Mouse (Mus musculus) embryonic facial prominence, embryonic 11.5 days (tissue): ENCODE measurements around the gene Zfp583. TPM values are rescaled to one million over a fixed set of nuclear protein-coding genes. Genes with fewer than 3 reads are reported as not detected.

Experiments
- ATAC-seq: fragments of 200-750 bp; cut with Nextera tagmentation; replicated peaks from 2 replicates; pipeline ENCODE4 v1.8.0; 2017; ENCODE audit warnings: low read depth; ENCODE audit not compliant: insufficient number of reproducible peaks, low FRiP score, low TSS enrichment
- DNase-seq: peaks from one replicate; pipeline ENCODE4 v3.0.0-alpha.2; 2015; ENCODE audit warnings: low spot score
- H3K27ac ChIP-seq: fragments of 300-500 bp; sonication (generic); replicated peaks from 2 replicates; pipeline ENCODE4 v1.5.1; 2014; ENCODE audit warnings: mild to moderate bottlenecking, low read depth, low read length, control low read depth
- H3K27me3 ChIP-seq: fragments of 300-500 bp; sonication (generic); 2 replicates; pipeline ENCODE4 v1.6.1; 2014; ENCODE audit warnings: mild to moderate bottlenecking, low read length, moderate library complexity, mixed read lengths; ENCODE audit not compliant: control insufficient read depth, insufficient read depth
- H3K36me3 ChIP-seq: fragments of 300-500 bp; sonication (generic); replicated peaks from 2 replicates; pipeline ENCODE4 v1.6.1; 2014; ENCODE audit warnings: low read depth, mild to moderate bottlenecking, low read length, moderate library complexity, mixed read lengths; ENCODE audit not compliant: control insufficient read depth, insufficient read depth
- H3K4me1 ChIP-seq: fragments of 300-500 bp; sonication (generic); 2 replicates; pipeline ENCODE4 v1.6.1; 2014; ENCODE audit warnings: low read length, mixed read lengths; ENCODE audit not compliant: control insufficient read depth, insufficient read depth
- H3K4me2 ChIP-seq: fragments of 300-500 bp; sonication (generic); 2 replicates; pipeline ENCODE4 v1.6.1; 2014; ENCODE audit warnings: low read depth, mild to moderate bottlenecking, control low read depth, low read length, moderate library complexity
- H3K4me3 ChIP-seq: fragments of 300-500 bp; sonication (generic); 2 replicates; pipeline ENCODE4 v1.5.1; 2014; ENCODE audit warnings: low read depth, low read length, control low read depth
- H3K9ac ChIP-seq: fragments of 300-500 bp; sonication (generic); replicated peaks from 2 replicates; pipeline ENCODE4 v1.6.1; 2014; ENCODE audit warnings: mild to moderate bottlenecking, control low read depth, low read length
- H3K9me3 ChIP-seq: fragments of 300-500 bp; sonication (generic); replicated peaks from 2 replicates; pipeline ENCODE4 v1.6.1; 2016; ENCODE audit warnings: mild to moderate bottlenecking, low read length, inconsistent platforms, mixed read lengths; ENCODE audit not compliant: control insufficient read depth
- WGBS: fragments of 180-500 bp; shearing (Covaris S2); extraction: QIAGEN DNeasy Blood & Tissue Kit; methylation state at CpG from one replicate; pipeline ENCODE4 v1.1.7; 2014; 5-methylcytosine and 5-hydroxymethylcytosine counted together
- polyA plus RNA-seq: library from polyadenylated mRNA; unstranded; fragments of >200 nt; fragmentation: Nextera tagmentation; extraction: Ambion mirVana; gene quantifications from 2 replicates; pipeline ENCODE4 v1.2.1, GENCODE M21; 2014

Gene Zfp583
- polyA plus RNA-seq, 1 experiment from 2014 or later: 8.8 TPM

DNA sequence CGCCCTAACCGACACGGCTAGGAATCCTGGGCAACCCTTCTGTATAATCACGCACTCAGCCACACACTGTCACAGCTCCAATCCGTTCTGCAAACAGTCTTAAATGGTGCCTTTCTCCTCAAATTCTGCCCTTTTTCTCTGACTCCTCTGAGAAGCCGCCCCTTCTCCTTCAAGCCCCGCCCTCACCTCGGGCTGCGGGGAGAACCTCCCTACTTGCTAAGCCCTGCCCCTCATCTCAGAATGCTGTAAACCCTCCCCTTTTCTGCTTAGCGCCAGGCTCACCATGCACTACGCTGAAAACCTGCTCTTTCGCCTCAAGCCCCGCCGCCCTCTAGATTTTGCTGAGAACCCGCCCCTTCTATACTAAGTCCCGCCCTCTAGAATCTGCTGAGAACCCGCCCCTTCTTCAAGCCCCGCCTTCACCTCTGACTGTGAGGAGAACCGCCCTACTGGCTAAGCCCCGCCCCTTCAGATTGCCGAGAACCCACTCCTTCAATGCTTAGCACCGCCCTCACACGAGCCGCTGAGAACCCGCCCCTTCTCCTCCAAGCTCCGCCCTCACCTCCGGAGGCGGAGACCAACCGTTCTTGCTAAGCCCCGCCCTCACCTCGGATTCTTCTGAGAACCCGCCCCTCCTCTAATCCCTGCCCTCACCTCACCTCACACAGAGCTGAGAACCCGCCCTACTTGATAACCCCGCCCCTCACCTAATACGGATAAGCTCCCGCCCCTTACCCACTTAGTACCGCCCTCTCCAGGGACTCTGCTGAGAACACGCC lies 31.4 kb upstream of the Zfp583 start:
- Histone ChIP-seq H3K9me3 (no peaks in the 10 kb centered on the region), H3K27me3 (no peaks in the 10 kb centered on the region), H3K4me3 (peak overlapping the region; percentile 45), H3K27ac (0 out of 2 replicates have a peak overlapping the region, but pooled peaks have one; percentile 47), H3K9ac (peak overlapping the region; percentile 35), H3K4me2 (peak overlapping the region; percentile 63), H3K36me3 (no peaks in the 10 kb centered on the region), H3K4me1 (no peaks in the 10 kb centered on the region)
- DNase-seq (peak; percentile 98), ATAC-seq (peak; percentile 95)
- WGBS: under 1% methylated on average over 36 of the region's 38 CpGs

DNA sequence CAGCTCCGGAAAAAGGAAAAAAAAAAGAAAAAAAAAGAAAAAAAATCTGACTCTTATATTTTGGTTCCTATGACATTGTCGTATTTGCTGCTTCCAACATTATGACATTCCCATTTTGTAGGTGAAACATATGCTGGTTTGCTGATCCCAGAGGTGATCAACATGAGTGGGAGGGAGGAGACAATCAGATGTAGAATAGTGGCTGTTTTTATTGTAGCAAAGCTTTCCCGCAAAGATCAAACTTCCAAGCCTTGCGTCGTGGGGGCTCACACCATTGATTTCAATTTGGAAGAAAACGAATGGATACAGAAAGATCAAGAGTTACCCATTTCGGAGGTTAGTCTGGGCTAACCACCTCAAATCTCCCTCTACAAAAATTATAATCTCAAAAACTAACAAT lies 30.7 kb upstream of the Zfp583 start:
- H3K4me2 ChIP-seq: peak overlapping the region; percentile 42
- DNase-seq (no peak), ATAC-seq (no peak)
- no peaks in the 10 kb centered on the region for H3K4me1 ChIP-seq
- peak overlapping the region; percentile 45 for H3K4me3 ChIP-seq
- 0 out of 2 replicates have a peak overlapping the region, but pooled peaks have one; percentile 3 for H3K27ac ChIP-seq
- H3K27me3 ChIP-seq: no peaks in the 10 kb centered on the region
- no peaks in the 10 kb centered on the region for H3K9me3 ChIP-seq
- H3K9ac ChIP-seq: peak overlapping the region; percentile 35
- WGBS: 29% methylated on average over 7 of the region's 7 CpGs
- H3K36me3 ChIP-seq: no peaks in the 10 kb centered on the region

DNA sequence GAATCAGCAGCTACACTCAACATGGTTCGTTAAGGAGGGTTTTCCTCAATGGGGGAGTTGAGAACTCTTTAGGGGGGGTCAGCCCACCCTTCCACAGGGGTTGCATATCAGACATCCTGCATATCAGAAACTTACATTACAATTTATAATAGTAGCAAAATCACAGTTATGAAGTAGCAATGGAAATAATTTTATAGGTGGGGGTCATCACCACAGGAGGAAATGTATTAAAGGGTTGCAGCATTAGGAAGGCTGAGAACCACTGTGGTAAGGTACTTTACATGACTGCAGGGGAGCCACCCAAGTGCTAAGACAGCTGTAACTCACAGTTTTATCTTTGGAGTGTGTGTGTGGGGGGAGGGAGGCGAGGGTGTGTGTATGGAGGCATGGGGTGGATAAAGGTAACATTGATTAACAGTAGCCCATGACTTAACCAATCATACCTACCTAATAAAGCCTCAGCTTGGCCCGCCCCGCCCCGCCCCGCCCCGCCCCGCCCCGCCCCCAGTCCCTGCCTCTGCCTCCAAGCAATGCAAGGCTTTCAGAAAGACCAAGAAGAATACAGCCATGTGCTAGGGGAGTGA lies 29.5 kb upstream of the Zfp583 start:
- WGBS: 9% methylated on average over 9 of the region's 9 CpGs
- no peaks in the 10 kb centered on the region for H3K27me3 ChIP-seq
- H3K4me1 ChIP-seq: no peaks in the 10 kb centered on the region
- no peak overlapping the region for H3K9ac ChIP-seq
- DNase-seq: no peak
- H3K36me3 ChIP-seq: no peaks in the 10 kb centered on the region
- H3K9me3 ChIP-seq: no peaks in the 10 kb centered on the region
- no peak overlapping the region for H3K27ac ChIP-seq
- no peak for ATAC-seq
- H3K4me3 ChIP-seq: no peak overlapping the region
- no peak overlapping the region for H3K4me2 ChIP-seq

DNA sequence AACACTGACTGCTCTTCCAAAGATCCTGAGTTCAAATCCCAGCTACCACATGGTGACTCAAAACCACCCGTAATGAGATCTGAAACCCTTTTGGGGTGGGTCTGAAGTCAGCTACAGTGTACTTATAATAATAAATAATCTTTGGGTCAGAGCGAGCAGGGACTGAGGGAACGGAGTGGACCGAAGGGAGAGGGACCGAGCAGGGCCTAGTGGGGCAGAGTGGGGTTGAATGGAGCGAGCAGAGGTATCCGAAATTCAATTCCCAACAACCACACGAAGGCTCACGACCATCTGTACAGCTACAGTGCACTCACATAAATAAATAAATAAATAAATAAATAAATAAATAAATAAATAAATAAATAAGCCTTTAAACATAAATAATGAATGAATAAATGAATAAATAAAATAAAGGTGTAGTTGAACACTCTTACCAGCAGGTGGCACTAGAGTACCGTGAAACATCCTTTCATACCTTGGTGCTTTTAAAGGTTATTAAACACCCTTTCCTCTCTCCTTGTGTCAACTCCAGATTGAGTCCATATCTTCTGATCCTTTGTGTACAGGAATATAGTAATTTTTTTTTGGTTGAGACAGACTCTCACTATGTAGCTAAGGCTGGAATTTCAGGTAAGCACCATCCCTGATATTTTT lies 28.0 kb upstream of the Zfp583 start:
- ATAC-seq (no peak), DNase-seq (peak; percentile 83)
- Histone ChIP-seq H3K4me3 (no peak overlapping the region), H3K27ac (no peak overlapping the region), H3K27me3 (no peaks in the 10 kb centered on the region), H3K9me3 (no peaks in the 10 kb centered on the region), H3K4me2 (no peak overlapping the region), H3K4me1 (no peaks in the 10 kb centered on the region), H3K9ac (no peak overlapping the region), H3K36me3 (no peaks in the 10 kb centered on the region)
- 51% methylated on average over 10 of the region's 10 CpGs for WGBS

DNA sequence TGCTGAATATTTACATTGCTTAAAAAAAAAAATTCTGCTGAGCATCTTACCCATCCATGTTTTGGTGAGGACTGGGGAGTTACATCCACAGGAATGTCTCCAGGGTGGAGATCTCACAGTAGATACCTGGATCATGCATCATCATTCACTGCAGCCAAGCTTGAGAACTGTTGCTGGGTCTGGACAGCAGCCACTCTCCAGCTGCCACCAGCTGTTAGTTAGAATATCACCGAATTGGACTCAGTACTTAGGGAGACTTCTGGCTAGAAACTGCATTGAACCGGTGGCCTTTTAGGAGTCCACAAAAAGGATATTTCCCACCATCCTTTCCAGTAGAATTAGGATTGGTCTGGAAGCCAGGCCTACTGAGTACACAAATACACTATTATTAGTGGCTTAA lies 27.0 kb upstream of the Zfp583 start:
- DNase-seq (no peak), ATAC-seq (no peak)
- no peak overlapping the region for H3K4me3 ChIP-seq
- no peaks in the 10 kb centered on the region for H3K4me1 ChIP-seq
- no peaks in the 10 kb centered on the region for H3K27me3 ChIP-seq
- no peaks in the 10 kb centered on the region for H3K36me3 ChIP-seq
- H3K4me2 ChIP-seq: no peak overlapping the region
- no peak overlapping the region for H3K9ac ChIP-seq
- 65% methylated on average over 2 of the region's 2 CpGs for WGBS
- no peaks in the 10 kb centered on the region for H3K9me3 ChIP-seq
- H3K27ac ChIP-seq: no peak overlapping the region

DNA sequence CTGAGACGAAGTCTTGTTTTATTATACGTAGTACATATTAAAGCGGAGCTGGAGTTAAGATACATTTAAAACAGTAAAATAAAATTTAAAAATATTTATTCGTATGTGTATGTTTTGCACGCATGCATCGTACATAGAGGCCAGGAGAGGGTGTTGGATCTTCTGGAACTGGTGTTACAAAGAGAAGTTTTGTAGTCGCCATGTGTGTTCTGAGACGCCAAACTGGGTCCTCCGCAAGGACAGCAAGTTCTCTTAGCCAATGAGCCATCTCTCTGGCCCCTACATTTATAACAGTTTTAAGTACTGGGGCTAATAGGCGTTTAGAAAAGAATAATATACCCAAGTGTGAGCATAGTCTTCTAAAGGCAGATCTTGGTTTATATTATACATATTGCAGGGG lies 13.0 kb upstream of the Zfp583 start:
- H3K9me3 ChIP-seq: no peaks in the 10 kb centered on the region
- H3K9ac ChIP-seq: peak overlapping the region; percentile 70
- no peaks in the 10 kb centered on the region for H3K36me3 ChIP-seq
- H3K4me2 ChIP-seq: no peak overlapping the region; the same call in 1 of the 2 replicates
- peak overlapping the region; percentile 64 for H3K4me3 ChIP-seq
- H3K27ac ChIP-seq: no peak overlapping the region
- 35% methylated on average over 10 of the region's 10 CpGs for WGBS
- no peak for DNase-seq
- no peaks in the 10 kb centered on the region for H3K27me3 ChIP-seq
- no peak for ATAC-seq
- no peaks in the 10 kb centered on the region for H3K4me1 ChIP-seq

DNA sequence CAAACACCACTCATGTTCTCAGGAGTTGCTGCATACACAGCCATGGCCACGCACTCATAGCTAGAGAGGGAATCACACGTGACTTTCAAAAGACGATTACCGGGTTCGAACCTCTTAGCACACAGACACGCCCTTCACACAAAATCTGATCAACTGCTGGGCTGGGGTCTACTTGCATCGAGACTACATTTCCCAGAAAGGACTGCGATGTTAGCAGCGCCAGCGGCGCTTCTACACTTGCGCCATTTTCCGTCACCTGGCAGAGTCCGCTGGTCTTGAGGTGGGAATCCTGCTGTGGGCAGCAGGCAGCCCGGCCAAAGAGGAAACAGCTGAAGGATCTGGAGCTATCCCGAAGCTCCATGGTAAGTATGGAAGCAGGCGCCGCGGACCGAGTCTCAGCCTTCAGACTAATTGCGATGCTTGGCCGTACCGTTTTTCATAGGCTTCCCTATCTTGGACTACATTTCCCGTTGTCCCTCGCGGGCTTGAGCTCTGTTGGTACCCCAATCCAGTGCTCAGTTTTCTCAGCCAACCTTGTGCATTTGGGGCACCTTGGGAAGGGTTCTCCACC lies 12.5 kb upstream of the Zfp583 start, which contains the start of gene Gm3854:
Gm3854 (plus strand) TSS at position 259 of the 571 bp plus-strand sequence.
- Histone ChIP-seq H3K27me3 (no peaks in the 10 kb centered on the region), H3K4me3 (peak within 1 kb of the TSS; percentile 64), H3K9ac (peak within 1 kb of the TSS; percentile 70), H3K4me1 (no peaks in the 10 kb centered on the region), H3K27ac (no peak within 1 kb of the TSS), H3K36me3 (no peaks in the 10 kb centered on the region), H3K4me2 (no peak within 1 kb of the TSS; the same call in 1 of the 2 replicates), H3K9me3 (no peaks in the 10 kb centered on the region)
- ATAC-seq (peak; percentile 92), DNase-seq (peak; percentile 89)
- under 1% methylated on average over 26 of the region's 26 CpGs for WGBS
